In the genomic region with DNA sequence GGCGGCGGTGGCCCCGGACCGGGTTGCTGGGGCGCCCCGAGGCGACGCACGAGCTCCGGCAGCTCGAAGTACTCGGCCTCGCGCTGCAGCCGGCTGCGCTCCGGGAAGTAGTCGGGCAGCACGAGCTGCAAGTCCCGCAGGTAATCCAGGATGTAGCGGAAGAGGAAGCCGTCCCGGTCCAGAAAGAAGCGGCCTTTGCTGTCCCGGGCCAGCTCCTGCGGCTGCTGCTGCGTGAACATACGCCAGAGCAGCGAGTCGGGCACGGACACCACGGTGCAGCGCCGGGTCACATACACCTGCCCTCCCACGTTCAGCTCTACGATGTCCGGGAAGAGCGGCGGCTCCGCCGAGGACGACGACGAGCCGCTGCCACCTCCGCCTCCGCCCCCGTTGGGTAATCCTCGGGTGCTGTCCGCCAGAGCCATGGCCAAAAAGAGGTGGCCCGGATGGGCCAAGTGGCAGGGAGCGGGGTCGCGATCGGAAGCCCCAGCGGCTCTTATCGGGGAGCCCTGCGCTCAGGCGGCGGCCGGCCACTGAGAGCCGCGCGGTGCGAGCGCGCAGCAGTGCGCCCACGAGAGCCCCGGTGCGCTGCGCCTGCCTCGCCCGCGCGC, we compare ENCODE assay signal across 9 mouse cellular contexts. TPM values are rescaled to one million over a fixed set of nuclear protein-coding genes. Genes with fewer than 3 reads are reported as not detected.
DNase-seq lines count a peak whose midpoint lies in the region; ATAC-seq and TF ChIP-seq lines count a peak whose summit lies in the region.
"Had no signal": no experiment of that assay in that cellular context is flagged by ENCODE, and none has a peak within 500 bp of the region (broad histone marks: within the 10 kb centered on the region; RNA-seq: fewer than 3 reads in every experiment).

No protein-coding gene starts in this region.

- no peaks in the 10 kb centered on the region for H3K27me3 ChIP-seq in embryonic facial prominence, embryonic 14.5 days (replicated peaks; ENCODE audit: control insufficient read depth, insufficient read depth, low read length)
- H3K27me3 ChIP-seq in liver, embryonic 15.5 days, result peaks cover 57% of the 10 kb centered on the region
- no peaks in the 10 kb centered on the region for H3K27me3 ChIP-seq in spleen, adult 2 months (ENCODE audit: control insufficient read depth, insufficient read depth, low read length)

- peak overlapping the region; percentile 78 for H3K4me3 ChIP-seq in embryonic facial prominence, embryonic 14.5 days (ENCODE audit: low read depth, low read length)
- peak overlapping the region; percentile 59 for H3K4me3 ChIP-seq in liver, embryonic 15.5 days (replicated peaks)
- H3K4me3 ChIP-seq in spleen, adult 2 months (ENCODE audit: extremely low read depth, insufficient read depth, insufficient read length), result peak overlapping the region; percentile 93
- H3K4me3 ChIP-seq: myocyte had no signal

- peak; percentile 47 for ATAC-seq in embryonic facial prominence, embryonic 14.5 days (ENCODE audit: low read depth)
- ATAC-seq in liver, embryonic 15.5 days (ENCODE audit: insufficient read depth), result peak; percentile 6

- WGBS in embryonic facial prominence, embryonic 14.5 days, result 0% methylated on average over 24 of the region's 76 CpGs
- under 1% methylated on average over 56 of the region's 76 CpGs for WGBS in liver, embryonic 15.5 days (ENCODE audit: insufficient replicate concordance)
- WGBS in spleen, adult 2 months, result under 1% methylated on average over 72 of the region's 76 CpGs

- no peak for TF ChIP-seq CTCF in spleen, adult 2 months (IDR thresholded peaks at IDR 0.05; ENCODE audit: extremely low read depth, insufficient read depth, insufficient read length, insufficient replicate concordance)

- TF ChIP-seq POLR2A in spleen, adult 2 months (IDR thresholded peaks at IDR 0.05; ENCODE audit: low read depth, low read length), result peak; percentile 98

- peak; percentile 22 for DNase-seq in gastrocnemius, adult 18-20 months (ENCODE audit: low spot score)
- no peak for DNase-seq in gastrocnemius, postnatal 10 days
- DNase-seq in ZHBTc4 (ENCODE audit: low read depth, low spot score), result peak; percentile 78
- DNase-seq in embryonic facial prominence, embryonic 14.5 days (ENCODE audit: low spot score), result peak; percentile 55
- peak; percentile 75 to 76 for DNase-seq in heart, postnatal 10 days
- DNase-seq in kidney, postnatal 25 days, result peak; percentile 45 to 73
- no peak for DNase-seq in spleen, adult 2 months (ENCODE audit: low read depth in 1 of 2, low spot score in 2 of 2)

- peak overlapping the region; percentile 91 for H3K27ac ChIP-seq in embryonic facial prominence, embryonic 14.5 days (replicated peaks; ENCODE audit: low read depth, low read length)
- H3K27ac ChIP-seq in liver, embryonic 15.5 days (replicated peaks), result peak overlapping the region; percentile 70
- peak overlapping the region; percentile 95 for H3K27ac ChIP-seq in spleen, adult 2 months (ENCODE audit: insufficient read depth, low read length)

- H3K4me2 ChIP-seq in embryonic facial prominence, embryonic 14.5 days (ENCODE audit: low read depth, low read length), result peak overlapping the region; percentile 85
- H3K4me2 ChIP-seq in liver, embryonic 15.5 days, result peak overlapping the region; percentile 75

- no peaks in the 10 kb centered on the region for H3K9me3 ChIP-seq in embryonic facial prominence, embryonic 14.5 days (ENCODE audit: control insufficient read depth, low read length)
- no peaks in the 10 kb centered on the region for H3K9me3 ChIP-seq in liver, embryonic 15.5 days (replicated peaks)

- H3K36me3 ChIP-seq in embryonic facial prominence, embryonic 14.5 days (ENCODE audit: control insufficient read depth, insufficient read depth, low read length), result no peaks in the 10 kb centered on the region
- H3K36me3 ChIP-seq in liver, embryonic 15.5 days (replicated peaks), result no peaks in the 10 kb centered on the region
- peaks cover under 1% of the 10 kb centered on the region for H3K36me3 ChIP-seq in spleen, adult 2 months (ENCODE audit: control insufficient read depth, insufficient read depth, low read length)

- H3K9ac ChIP-seq in embryonic facial prominence, embryonic 14.5 days (ENCODE audit: low read depth, low read length), result peak overlapping the region; percentile 87
- H3K9ac ChIP-seq in liver, embryonic 15.5 days, result peak overlapping the region; percentile 45; the same call in 1 of the 2 replicates

- peaks cover 14% of the 10 kb centered on the region; the same call in 1 of the 2 replicates for H3K4me1 ChIP-seq in embryonic facial prominence, embryonic 14.5 days (ENCODE audit: control insufficient read depth, insufficient read depth, low read length)
- peaks cover 8% of the 10 kb centered on the region; the same call in 1 of the 2 replicates for H3K4me1 ChIP-seq in liver, embryonic 15.5 days (replicated peaks)
- H3K4me1 ChIP-seq in spleen, adult 2 months (ENCODE audit: control insufficient read depth, insufficient read depth, insufficient read length), result no peaks in the 10 kb centered on the region; the same call in 1 of the 2 replicates

- intact Hi-C loops in heart, postnatal 10 days (cut with DNase I), result loop anchor here (2.0 to 10.0 kb wide), 3 partner anchors 171 to 587 kb away; no protein-coding TSS in a partner anchor

RNA-seq across cellular contexts. Expression of a gene that starts 0.3 kb away (rescaled TPM):
- 1 to 10 TPM; 6.5 to 8.0 TPM for total RNA-seq in gastrocnemius, adult 18-20 months (2021)
- 10 to 100 TPM; 31.1 to 39.0 TPM for total RNA-seq in gastrocnemius, postnatal 10 days (2021)
- polyA plus RNA-seq in embryonic facial prominence, embryonic 14.5 days (2014; fragmentation: Nextera tagmentation; extraction: Ambion mirVana), result 69.7 and 74.4 TPM in 2 replicates
- 10 to 100 TPM; 41.3 to 42.5 TPM for total RNA-seq in heart, postnatal 10 days (2021)
- 2.2 and 2.5 TPM in 2 replicates for polyA plus RNA-seq in liver, embryonic 15.5 days (2015; fragmentation: Nextera tagmentation; extraction: Ambion mirVana)
- polyA plus RNA-seq in spleen, adult 2 months (2012; rRNA removed), result 36.4 and 60.3 TPM in 2 replicates
- polyA plus RNA-seq: myocyte had no signal

Comparison
In these comparisons a context has a peak if more than half of its experiments do, and no peak if none do; other contexts are left out.
1. DNase-seq: peak in gastrocnemius, adult 18-20 months (single experiment), ZHBTc4 (single experiment), embryonic facial prominence, embryonic 14.5 days (single experiment), heart, postnatal 10 days (2 of 2) and kidney, postnatal 25 days (2 of 2); none in gastrocnemius, postnatal 10 days (single experiment) and spleen, adult 2 months (0 of 2).
2. Peak in every context shown above with its lines, with median percentiles within 50 percentile points of each other: H3K27ac ChIP-seq and H3K4me3 ChIP-seq.